Mouse (Mus musculus): ENCODE results near the gene Prrt4.
"Not testable (repeated sequence)": the region's sequence is repeated elsewhere in the genome, so short reads cannot be mapped to it uniquely, and the experiment has no call there.

Gene Prrt4

GRCm38 (mm10) chr6:29198309-29199222 is 19.2 kb upstream of the Prrt4 start:
- peak; percentile 85 to 92 for DNase-seq (ENCODE audit: low spot score in 2 of 2)

- peak; percentile 4 for DNase-seq (ENCODE audit: low spot score in 2 of 2)
Measured at GRCm38 (mm10) chr6:29195846-29196698, 16.7 kb upstream of the Prrt4 start.

GRCm38 (mm10) chr6:29195146-29195545 is 15.8 kb upstream of the Prrt4 start:
- peak in 1 of 2 experiments; percentile 1 for DNase-seq (ENCODE audit: low spot score in 2 of 2)

- peak in 1 of 2 experiments; percentile 3 for DNase-seq (ENCODE audit: low spot score in 2 of 2)
Measured at GRCm38 (mm10) chr6:29193961-29194750, 14.8 kb upstream of the Prrt4 start.

GRCm38 (mm10) chr6:29187936-29188335 is 8.6 kb upstream of the Prrt4 start:
- no peak for DNase-seq (ENCODE audit: low spot score in 2 of 2)

GRCm38 (mm10) chr6:29179843-29180242 is 459 bp upstream of the Prrt4 start:
- no peak for DNase-seq (ENCODE audit: low spot score in 2 of 2)

GRCm38 (mm10) chr6:29177901-29178879 is 1.2 kb downstream of the Prrt4 start:
- no peak for DNase-seq (ENCODE audit: low spot score in 2 of 2)

GRCm38 (mm10) chr6:29175113-29175512 is 4.3 kb downstream of the Prrt4 start:
- DNase-seq (ENCODE audit: low spot score in 2 of 2), result no peak

GRCm38 (mm10) chr6:29174368-29174767 is 5.0 kb downstream of the Prrt4 start:
- no peak for DNase-seq (ENCODE audit: low spot score in 2 of 2)

- DNase-seq (ENCODE audit: low spot score in 2 of 2), result peak; percentile 54 to 76
Measured at GRCm38 (mm10) chr6:29170952-29171388, 8.4 kb downstream of the Prrt4 start.

- DNase-seq (ENCODE audit: low spot score in 2 of 2), result peak in 1 of 2 experiments; percentile 19
Measured at GRCm38 (mm10) chr6:29170063-29170921, 9.1 kb downstream of the Prrt4 start.

GRCm38 (mm10) chr6:29169675-29170062 is 9.7 kb downstream of the Prrt4 start:
- DNase-seq (ENCODE audit: low spot score in 2 of 2), result no peak

GRCm38 (mm10) chr6:29168871-29169270 is 10.5 kb downstream of the Prrt4 start:
- DNase-seq (ENCODE audit: low spot score in 2 of 2), result no peak

- DNase-seq (ENCODE audit: low spot score in 2 of 2), result peak in 1 of 2 experiments; percentile 36
Measured at GRCm38 (mm10) chr6:29166196-29166595, 13.2 kb downstream of the Prrt4 start.

- peak; percentile 84 to 85 for DNase-seq (ENCODE audit: low spot score in 2 of 2)
Measured at GRCm38 (mm10) chr6:29164314-29165244, 14.8 kb downstream of the Prrt4 start, which contains the start of gene Rbm28. Gene Rbm28 (minus strand): TSS chr6:29165006.

- not testable (repeated sequence) for DNase-seq (ENCODE audit: low spot score in 2 of 2)
Measured at GRCm38 (mm10) chr6:29161291-29161690, 18.1 kb downstream of the Prrt4 start.

GRCm38 (mm10) chr6:29160786-29161185 is 18.6 kb downstream of the Prrt4 start:
- DNase-seq (ENCODE audit: low spot score in 2 of 2), result no peak

- no peak for DNase-seq (ENCODE audit: low spot score in 2 of 2)
Measured at GRCm38 (mm10) chr6:29156326-29156725, 23.1 kb downstream of the Prrt4 start.
